Mouse (Mus musculus) 416B (cell line): Measurements from ENCODE around the gene Gpr179.

Source experiments
- DNase-seq: peaks from one replicate; pipeline ENCODE4 v3.0.0; 2011; ENCODE audit warnings: low read depth

Gpr179 gene

GRCm38 (mm10) chr11:97352027-97352684, at the start of gene Gpr179:
Gene Gpr179 (minus strand): TSS chr11:97352077.
- no peak for DNase-seq

- DNase-seq: peak; percentile 49
Observed at GRCm38 (mm10) chr11:97401082-97401481, 49.2 kb upstream of the Gpr179 start.

- DNase-seq: peak; percentile 86
Observed at GRCm38 (mm10) chr11:97399958-97400710, 48.3 kb upstream of the Gpr179 start.

GRCm38 (mm10) chr11:97398506-97398905, 46.6 kb upstream of the Gpr179 start:
- no peak for DNase-seq

GRCm38 (mm10) chr11:97394146-97394545, 42.3 kb upstream of the Gpr179 start:
- DNase-seq: no peak

- no peak for DNase-seq
Observed at GRCm38 (mm10) chr11:97393658-97394057, 41.8 kb upstream of the Gpr179 start.

GRCm38 (mm10) chr11:97389127-97389526, 37.2 kb upstream of the Gpr179 start:
- DNase-seq: no peak

- no peak for DNase-seq
Observed at GRCm38 (mm10) chr11:97387811-97388210, 35.9 kb upstream of the Gpr179 start.

GRCm38 (mm10) chr11:97383764-97384163, 31.9 kb upstream of the Gpr179 start:
- no peak for DNase-seq

- DNase-seq: no peak
Observed at GRCm38 (mm10) chr11:97383017-97383416, 31.1 kb upstream of the Gpr179 start.

GRCm38 (mm10) chr11:97380036-97380435, 28.2 kb upstream of the Gpr179 start:
- DNase-seq: no peak

GRCm38 (mm10) chr11:97373402-97373801, 21.5 kb upstream of the Gpr179 start:
- DNase-seq: no peak

GRCm38 (mm10) chr11:97372159-97372864, 20.4 kb upstream of the Gpr179 start:
- DNase-seq: no peak

- DNase-seq: peak; percentile 17
Observed at GRCm38 (mm10) chr11:97370329-97371091, 18.6 kb upstream of the Gpr179 start.

- DNase-seq: no peak
Observed at GRCm38 (mm10) chr11:97368501-97368900, 16.6 kb upstream of the Gpr179 start.

- DNase-seq: no peak
Observed at GRCm38 (mm10) chr11:97365556-97365955, 13.7 kb upstream of the Gpr179 start.

- DNase-seq: no peak
Observed at GRCm38 (mm10) chr11:97363644-97363995, 11.7 kb upstream of the Gpr179 start.

GRCm38 (mm10) chr11:97362943-97363643, 11.2 kb upstream of the Gpr179 start:
- peak; percentile 53 for DNase-seq

GRCm38 (mm10) chr11:97362649-97362942, 10.7 kb upstream of the Gpr179 start:
- DNase-seq: no peak

- DNase-seq: peak; percentile 91
Observed at GRCm38 (mm10) chr11:97361948-97362648, 10.2 kb upstream of the Gpr179 start, which contains the start of gene Socs7. Gene Socs7 (plus strand): TSS chr11:97362551.

GRCm38 (mm10) chr11:97357663-97358062, 5.8 kb upstream of the Gpr179 start:
- peak; percentile 83 for DNase-seq
